25 mouse cellular contexts compared by ENCODE assay signal in genomic region chr16:24828207-24828803, GRCm38 (mm10).
DNase-seq lines count a peak whose midpoint lies in the region; ATAC-seq and TF ChIP-seq lines count a peak whose summit lies in the region.
"Had no signal": no experiment of that assay in that cellular context is flagged by ENCODE, and none has a peak within 500 bp of the region (broad histone marks: within the 10 kb centered on the region; RNA-seq: fewer than 3 reads in every experiment).

No protein-coding gene starts in this region.

- no peak overlapping the region for H3K9ac ChIP-seq in liver, adult 2 months (ENCODE audit: low read depth, low read length)
- no peak overlapping the region for H3K9ac ChIP-seq in liver, embryonic 11.5 days (ENCODE audit: low read depth, low read length)
- no peak overlapping the region for H3K9ac ChIP-seq in forebrain, embryonic 16.5 days (replicated peaks; ENCODE audit: low read depth, low read length)
- H3K9ac ChIP-seq: heart, embryonic 13.5 days; hindbrain, embryonic 14.5 days had no signal

- peak; percentile 44; the same call in 1 of the 2 replicates for ATAC-seq in frontal cortex, adult (ENCODE audit: low TSS enrichment)
- no peak for ATAC-seq in liver, embryonic 11.5 days (replicated peaks; ENCODE audit: low FRiP score)
- ATAC-seq in forebrain, embryonic 16.5 days, result no peak
- ATAC-seq: activated CD4-positive, CD25-positive, alpha-beta regulatory T cell, adult 4 months; CD4-positive, CD25-positive, alpha-beta regulatory T cell, adult 4 months; forebrain, embryonic 14.5 days; hindbrain, postnatal 0 days; inflammation-experienced regulatory T-cells, adult 6 months; intestine, embryonic 16.5 days had no signal

- no peak for TF ChIP-seq CTCF in liver, adult 2 months (IDR thresholded peaks at IDR 0.05; ENCODE audit: low read depth, low read length)

- H3K79me2 ChIP-seq in liver, adult 2 months (ENCODE audit: control insufficient read depth, insufficient read depth, low read length), result no peaks in the 10 kb centered on the region

- H3K4me1 ChIP-seq in liver, adult 2 months (ENCODE audit: control insufficient read depth, insufficient read depth, low read length), result peaks cover 10% of the 10 kb centered on the region; the same call in 1 of the 2 replicates
- no peaks in the 10 kb centered on the region for H3K4me1 ChIP-seq in liver, embryonic 11.5 days (replicated peaks; ENCODE audit: control insufficient read depth, insufficient read depth, low read length)
- H3K4me1 ChIP-seq in forebrain, embryonic 16.5 days (replicated peaks; ENCODE audit: control insufficient read depth, insufficient read depth, low read length), result no peaks in the 10 kb centered on the region

- no peaks in the 10 kb centered on the region for H3K36me3 ChIP-seq in liver, adult 2 months (ENCODE audit: control insufficient read depth, insufficient read depth, low read length)
- no peaks in the 10 kb centered on the region for H3K36me3 ChIP-seq in liver, embryonic 11.5 days (ENCODE audit: control insufficient read depth, insufficient read depth, low read length)
- no peaks in the 10 kb centered on the region for H3K36me3 ChIP-seq in forebrain, embryonic 16.5 days (ENCODE audit: control insufficient read depth, insufficient read depth)
- H3K36me3 ChIP-seq: heart, embryonic 13.5 days had no signal

- H3K27me3 ChIP-seq in liver, adult 2 months (ENCODE audit: control insufficient read depth, insufficient read depth, low read length), result no peaks in the 10 kb centered on the region
- no peaks in the 10 kb centered on the region for H3K27me3 ChIP-seq in liver, embryonic 11.5 days (replicated peaks; ENCODE audit: control insufficient read depth, insufficient read depth, low read length)
- no peaks in the 10 kb centered on the region for H3K27me3 ChIP-seq in forebrain, embryonic 16.5 days (replicated peaks; ENCODE audit: control insufficient read depth, insufficient read depth, low read length)
- H3K27me3 ChIP-seq: heart, embryonic 13.5 days had no signal

- peak overlapping the region; percentile 80 for H3K27ac ChIP-seq in liver, adult 2 months (replicated peaks; ENCODE audit: insufficient read depth, low read depth, low read length)
- no peak overlapping the region for H3K27ac ChIP-seq in liver, embryonic 11.5 days (ENCODE audit: low read depth, low read length)
- H3K27ac ChIP-seq in forebrain, embryonic 16.5 days (ENCODE audit: low read length), result no peak overlapping the region
- H3K27ac ChIP-seq: gastrocnemius, adult 2 months; heart, embryonic 13.5 days; hindbrain, embryonic 14.5 days; hindbrain, postnatal 0 days had no signal

- no peak for DNase-seq in frontal cortex, postnatal 14 days (ENCODE audit: low spot score in 2 of 2)
- DNase-seq in liver, adult 2 months (ENCODE audit: extremely low read depth, low read depth, low spot score), result peak; percentile 90
- no peak for DNase-seq in liver, embryonic 11.5 days (ENCODE audit: low spot score)
- peak; percentile 46 for DNase-seq in brain, adult 2 months (ENCODE audit: low read depth, low spot score)
- no peak for DNase-seq in adrenal gland, postnatal 10 days
- DNase-seq in right cerebral cortex, postnatal 4 days, result no peak
- DNase-seq: adrenal gland, postnatal 14 days; cerebellum, adult 11-12 months; cerebellum, adult 8-10 months; cerebellum, postnatal 10 days; gastrocnemius, adult 2 months; gastrocnemius, postnatal 14 days; heart, adult 18-20 months; heart, postnatal 14 days; heart, postnatal 4 days had no signal

- WGBS in liver, adult 2 months, result 25% methylated on average over 2 of the region's 2 CpGs
- 75% methylated on average over 2 of the region's 2 CpGs for WGBS in liver, embryonic 11.5 days
- WGBS in forebrain, embryonic 16.5 days, result 71% methylated on average over 2 of the region's 2 CpGs

- H3K4me2 ChIP-seq in liver, embryonic 11.5 days, result no peak overlapping the region
- no peak overlapping the region for H3K4me2 ChIP-seq in forebrain, embryonic 16.5 days (ENCODE audit: low read length)
- H3K4me2 ChIP-seq: heart, embryonic 13.5 days; hindbrain, embryonic 14.5 days had no signal

- H3K9me3 ChIP-seq in liver, embryonic 11.5 days (ENCODE audit: control insufficient read depth, low read length), result no peaks in the 10 kb centered on the region
- no peaks in the 10 kb centered on the region for H3K9me3 ChIP-seq in forebrain, embryonic 16.5 days (ENCODE audit: control insufficient read depth, low read length)
- H3K9me3 ChIP-seq: heart, embryonic 13.5 days had no signal

- TF ChIP-seq POLR2A in liver, adult 2 months (IDR thresholded peaks at IDR 0.05; ENCODE audit: extremely low read depth, insufficient read depth, low read length), result no peak

- no peak overlapping the region for H3K4me3 ChIP-seq in liver, adult 2 months (ENCODE audit: insufficient read depth, low read depth, low read length)
- no peak overlapping the region for H3K4me3 ChIP-seq in liver, embryonic 11.5 days (ENCODE audit: low read depth, low read length)
- H3K4me3 ChIP-seq in forebrain, embryonic 16.5 days (replicated peaks; ENCODE audit: low read length), result no peak overlapping the region
- H3K4me3 ChIP-seq: gastrocnemius, adult 2 months; heart, embryonic 13.5 days had no signal

Comparison
In these comparisons a context has a peak if more than half of its experiments do, and no peak if none do; other contexts are left out.
1. DNase-seq: peak in liver, adult 2 months (single experiment) and brain, adult 2 months (single experiment); none in frontal cortex, postnatal 14 days (0 of 2), liver, embryonic 11.5 days (single experiment), adrenal gland, postnatal 10 days (single experiment) and right cerebral cortex, postnatal 4 days (single experiment).